Mouse (Mus musculus): Measurements from ENCODE around the gene Cog5.

The Cog5 gene

DNA sequence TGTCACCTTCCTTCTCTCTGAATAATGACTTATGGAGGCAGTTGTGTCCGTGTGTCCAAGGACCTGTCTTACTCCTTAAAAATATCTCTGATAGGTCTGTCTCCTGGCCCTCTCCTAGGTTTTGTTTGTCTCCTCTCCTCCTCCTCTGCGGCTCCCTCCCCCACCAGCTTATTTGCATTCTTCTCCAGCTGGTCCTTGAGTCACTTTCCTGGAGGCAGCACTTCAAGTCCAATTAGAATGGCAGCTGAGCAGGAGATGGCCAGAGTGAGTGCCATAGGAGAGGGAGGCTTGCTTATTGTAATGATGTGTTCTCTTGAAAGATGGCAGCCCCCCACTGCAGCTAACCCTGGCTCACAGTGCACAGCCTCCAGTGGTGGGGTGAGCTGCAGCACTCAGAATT, 241.2 kb downstream of the Cog5 start:
- no peak for DNase-seq

GRCm38 (mm10) chr12:31896295-31896694, 241.6 kb downstream of the Cog5 start:
- no peak for DNase-seq

DNA sequence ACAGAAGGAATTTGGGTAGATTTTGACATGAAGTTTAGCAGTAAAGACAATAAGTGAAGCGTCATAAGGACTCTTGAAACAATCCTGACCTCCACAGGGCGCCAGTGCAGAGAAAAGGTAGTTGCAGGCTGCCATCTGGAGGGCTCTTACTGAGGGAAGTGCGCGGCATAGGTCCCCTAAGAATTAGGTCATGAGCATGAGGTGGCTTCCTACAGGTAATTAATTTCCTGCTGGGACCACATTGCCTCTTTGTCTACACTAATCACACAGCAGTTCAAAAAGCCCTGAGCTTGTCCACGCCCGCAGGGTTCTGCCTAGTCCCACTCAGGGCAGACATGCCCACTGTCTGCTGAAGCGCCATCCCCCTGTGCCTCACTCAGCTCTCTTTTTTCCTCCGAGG, 242.3 kb downstream of the Cog5 start:
- no peak for DNase-seq

DNA sequence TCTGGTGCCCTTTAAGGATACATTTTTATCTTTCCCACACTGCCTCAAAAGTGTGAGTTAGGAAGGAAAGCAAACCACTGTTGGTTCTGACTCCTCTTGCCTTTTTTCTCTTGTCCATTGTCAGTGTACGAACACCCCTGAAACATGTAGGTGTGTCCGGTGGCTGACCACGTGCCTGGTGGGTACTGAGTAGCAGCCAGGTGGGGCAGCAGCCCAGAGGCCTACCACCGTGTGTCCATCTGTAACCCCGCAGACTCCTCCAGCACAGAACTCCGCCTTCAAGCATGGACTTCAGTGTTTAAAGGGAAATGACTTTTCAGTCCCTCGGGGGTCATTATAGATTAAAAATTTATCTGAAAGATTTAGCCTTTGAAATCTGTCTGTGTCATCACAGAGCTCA, 242.8 kb downstream of the Cog5 start:
- no peak for DNase-seq

DNA sequence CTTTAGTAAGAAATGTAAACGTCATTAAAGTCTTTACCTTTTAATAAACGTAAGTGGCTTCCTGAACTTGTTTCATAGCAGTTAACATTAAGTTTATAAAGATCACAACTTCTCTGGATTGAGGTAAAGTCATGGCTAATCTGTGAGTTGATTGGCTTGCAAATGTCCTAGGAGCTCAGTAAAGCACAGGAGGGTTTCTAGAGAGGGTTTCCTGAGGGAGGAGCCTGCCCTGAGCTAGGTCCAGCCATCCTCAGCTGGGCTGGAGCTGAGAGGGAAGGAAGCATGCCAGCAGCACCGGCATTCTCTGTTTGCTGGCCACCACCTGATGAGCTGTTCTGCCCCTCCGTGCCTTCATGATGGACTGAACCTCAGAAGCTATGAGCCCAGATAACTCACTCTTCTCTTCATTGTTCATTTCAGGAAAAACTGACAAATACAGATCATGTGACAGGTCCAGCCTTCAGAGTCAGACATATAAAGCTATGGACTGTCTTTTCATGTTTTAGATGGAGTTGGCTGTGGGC, 245.8 kb downstream of the Cog5 start:
- DNase-seq, result no peak

GRCm38 (mm10) chr12:31905696-31906551, 251.3 kb downstream of the Cog5 start:
- DNase-seq, result no peak

- no peak for DNase-seq
These were observed 252.8 kb downstream of the Cog5 start for GRCm38 (mm10) chr12:31907436-31907835.

DNA sequence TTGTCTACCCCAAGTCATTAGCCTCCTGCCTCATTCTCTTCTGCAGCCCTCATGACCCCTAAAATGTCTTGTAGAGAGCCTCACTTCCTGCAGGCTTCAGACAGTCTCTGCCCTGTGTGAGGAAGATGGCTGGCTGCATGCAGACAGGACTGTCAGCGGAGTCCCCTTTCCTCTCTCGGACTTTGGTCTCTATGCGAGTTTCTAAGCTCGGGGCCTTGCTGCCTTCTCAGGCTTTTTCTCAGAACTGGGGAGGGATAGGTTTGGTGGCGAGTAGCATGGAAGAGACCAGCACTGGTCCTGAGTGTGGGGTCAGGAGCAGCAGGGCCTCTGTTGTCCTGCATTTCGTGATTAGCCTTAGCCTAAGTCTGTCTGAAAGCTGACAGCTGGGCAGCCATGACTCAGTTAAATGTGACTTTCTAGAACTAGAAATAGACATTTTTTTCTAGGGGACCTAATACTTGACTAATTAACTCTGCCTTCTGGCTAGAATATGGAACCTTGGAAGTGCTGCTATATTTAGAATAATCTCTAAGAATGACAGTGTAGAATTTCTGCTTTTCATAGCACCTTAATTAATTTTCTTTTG, 258.4 kb downstream of the Cog5 start:
- DNase-seq, result peak in 1 of 2 experiments; percentile 19

DNA sequence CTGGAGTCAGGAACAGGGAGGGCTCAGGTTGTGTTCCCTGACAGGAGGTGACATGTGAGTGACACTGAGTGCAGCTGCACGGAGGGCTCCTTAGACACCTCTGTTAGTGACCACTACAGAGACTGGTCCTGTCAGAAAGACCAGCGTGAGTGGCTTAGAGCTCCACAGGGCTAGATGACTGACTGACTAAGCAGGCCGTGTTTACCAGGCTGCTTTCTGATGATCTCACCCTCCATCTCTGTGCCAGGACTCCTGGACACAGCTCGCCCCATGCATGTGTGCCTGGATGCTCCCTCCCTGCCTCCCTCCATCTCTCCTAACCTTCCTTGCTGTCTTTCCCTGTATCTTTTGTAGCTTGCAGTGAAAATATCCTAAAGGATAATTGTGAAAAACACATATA, 258.9 kb downstream of the Cog5 start:
- no peak for DNase-seq

- no peak for DNase-seq
These were observed 262.0 kb downstream of the Cog5 start for GRCm38 (mm10) chr12:31916691-31917090.

GRCm38 (mm10) chr12:31917245-31917644, 262.6 kb downstream of the Cog5 start:
- no peak for DNase-seq

DNA sequence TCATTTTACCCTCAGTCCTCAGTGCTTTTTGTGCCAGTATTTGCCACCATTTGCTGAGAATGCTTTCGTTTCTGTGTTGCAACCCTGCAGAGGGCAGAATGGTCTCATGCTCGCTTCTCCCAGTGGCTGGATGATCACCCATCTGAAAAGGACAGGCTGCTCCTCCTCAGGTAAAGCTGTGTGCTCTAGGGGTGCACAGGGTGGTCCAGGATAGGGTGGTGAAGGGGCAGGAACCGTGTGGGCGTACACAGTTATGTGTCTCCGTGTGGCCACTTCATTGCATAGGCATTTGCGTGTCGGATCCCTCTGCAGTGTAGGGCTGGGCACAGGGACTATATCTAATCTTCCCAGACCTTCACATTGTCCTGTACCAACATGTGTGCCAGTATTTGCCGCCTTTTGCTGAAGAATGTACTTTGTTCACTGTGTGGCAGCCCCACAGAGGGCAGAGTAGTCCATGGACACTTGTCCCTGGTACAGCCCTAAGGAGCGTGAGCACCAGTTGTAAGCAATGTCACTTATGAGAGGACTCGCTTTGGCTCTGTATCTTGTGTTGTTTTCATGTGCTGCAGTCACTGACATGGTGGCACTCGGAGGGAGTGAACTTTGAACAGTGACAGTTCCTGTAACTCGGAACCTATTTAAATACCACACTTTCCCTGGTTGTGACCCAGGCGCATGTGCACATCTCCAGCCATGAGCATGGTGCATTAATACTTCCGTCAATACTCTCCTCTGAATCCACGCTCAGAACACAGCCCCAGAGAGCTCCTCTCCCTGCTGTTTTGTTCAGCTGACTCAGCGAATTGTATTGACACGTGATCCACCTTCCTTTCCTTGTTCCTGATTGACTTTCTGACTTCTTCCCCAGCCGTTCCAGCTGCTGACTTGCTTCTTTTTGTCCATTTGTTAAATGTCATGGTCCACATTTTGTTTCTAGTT, 266.1 kb downstream of the Cog5 start:
- peak; percentile 23 to 33 for DNase-seq

GRCm38 (mm10) chr12:31924135-31924534, 269.5 kb downstream of the Cog5 start:
- no peak for DNase-seq

GRCm38 (mm10) chr12:31925343-31925742, 270.7 kb downstream of the Cog5 start:
- no peak for DNase-seq

DNA sequence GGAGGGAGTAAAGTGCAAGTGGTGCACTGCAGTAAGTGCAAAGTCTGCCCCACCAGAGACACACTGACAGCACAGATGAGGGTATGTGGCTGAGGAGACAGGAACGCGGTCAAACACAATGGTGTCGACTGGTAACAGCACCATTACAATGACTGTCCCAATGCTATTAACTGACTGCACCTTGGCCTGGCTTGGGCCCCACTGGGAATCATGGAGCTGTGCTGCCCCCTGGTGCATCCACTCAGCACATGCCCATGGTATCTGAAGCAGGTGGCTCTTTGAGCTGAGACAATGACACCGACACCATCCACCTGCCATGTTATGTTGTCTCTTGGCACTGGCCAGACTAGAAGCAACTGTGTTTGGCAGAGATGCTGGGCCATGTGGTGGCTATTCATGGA, 272.0 kb downstream of the Cog5 start:
- DNase-seq, result peak; percentile 39 to 59

DNA sequence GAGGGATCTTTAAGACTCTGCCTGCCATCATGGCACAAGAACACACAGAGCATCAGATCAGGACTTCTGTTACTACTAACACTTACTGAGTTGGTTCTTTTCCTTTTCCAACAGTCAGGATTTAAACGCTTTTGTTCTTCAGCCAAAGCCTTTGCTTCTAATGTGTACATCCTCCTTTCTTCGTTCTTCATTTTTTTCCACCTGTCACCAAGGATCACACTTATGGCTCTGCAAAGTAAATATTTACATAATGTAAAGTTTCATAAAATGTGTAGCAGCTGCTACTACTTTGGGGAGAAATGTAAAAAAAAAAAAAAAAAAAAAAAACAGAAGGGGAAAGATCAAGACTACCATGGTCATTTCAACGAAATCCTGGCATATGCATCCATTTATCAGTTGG, 273.8 kb downstream of the Cog5 start:
- DNase-seq, result no peak

- DNase-seq, result no peak
These were observed 277.1 kb downstream of the Cog5 start for GRCm38 (mm10) chr12:31931818-31932217.

DNA sequence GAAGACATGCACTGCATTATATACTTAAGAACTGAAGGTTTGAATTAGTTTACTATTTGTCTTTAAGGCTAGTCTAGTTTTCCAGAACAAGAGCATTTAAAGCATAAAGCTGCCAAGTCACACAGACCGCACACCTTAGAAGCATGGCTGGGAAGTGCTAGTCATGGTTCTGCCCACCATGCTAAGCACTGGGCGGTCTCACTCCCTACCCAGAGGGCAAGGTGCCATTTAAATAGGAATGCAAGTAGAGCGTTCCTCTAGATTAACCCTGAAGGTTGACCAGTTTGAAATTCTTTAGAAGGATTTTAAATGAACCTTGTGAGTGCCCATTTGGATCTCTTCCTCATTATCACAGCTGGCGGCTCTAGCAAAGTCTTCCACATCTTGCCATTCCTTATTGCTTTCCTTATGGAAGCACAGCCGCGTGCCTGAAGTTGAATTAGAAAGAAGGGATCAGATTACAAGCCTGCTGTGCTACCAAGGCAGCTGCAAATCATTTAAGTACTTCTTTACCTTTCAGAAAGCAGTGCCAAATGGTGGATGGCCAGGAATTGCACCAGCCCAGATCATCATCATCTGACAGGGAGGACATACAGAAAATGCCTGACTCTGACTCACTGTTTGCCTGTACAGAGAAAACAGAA, 282.1 kb downstream of the Cog5 start:
- no peak for DNase-seq

DNA sequence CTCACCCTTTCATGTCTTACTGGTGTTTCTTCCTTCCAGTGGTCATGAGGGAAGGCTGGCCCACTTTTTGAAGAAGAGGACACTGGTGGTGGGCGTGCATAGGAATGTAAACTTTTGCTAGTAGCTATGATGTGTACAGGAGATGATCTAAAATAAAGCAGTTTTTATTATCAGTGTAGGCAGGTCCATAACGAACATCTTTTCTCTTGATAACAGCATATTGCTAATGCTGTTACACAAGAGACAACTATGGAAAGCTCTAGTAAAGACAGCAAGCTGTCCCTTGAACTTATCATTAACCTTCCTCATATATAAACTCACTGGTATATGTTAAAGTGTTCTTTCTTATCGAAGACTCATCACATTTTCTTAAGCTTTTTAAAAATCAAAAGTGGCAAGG, 282.9 kb downstream of the Cog5 start:
- DNase-seq, result no peak

DNA sequence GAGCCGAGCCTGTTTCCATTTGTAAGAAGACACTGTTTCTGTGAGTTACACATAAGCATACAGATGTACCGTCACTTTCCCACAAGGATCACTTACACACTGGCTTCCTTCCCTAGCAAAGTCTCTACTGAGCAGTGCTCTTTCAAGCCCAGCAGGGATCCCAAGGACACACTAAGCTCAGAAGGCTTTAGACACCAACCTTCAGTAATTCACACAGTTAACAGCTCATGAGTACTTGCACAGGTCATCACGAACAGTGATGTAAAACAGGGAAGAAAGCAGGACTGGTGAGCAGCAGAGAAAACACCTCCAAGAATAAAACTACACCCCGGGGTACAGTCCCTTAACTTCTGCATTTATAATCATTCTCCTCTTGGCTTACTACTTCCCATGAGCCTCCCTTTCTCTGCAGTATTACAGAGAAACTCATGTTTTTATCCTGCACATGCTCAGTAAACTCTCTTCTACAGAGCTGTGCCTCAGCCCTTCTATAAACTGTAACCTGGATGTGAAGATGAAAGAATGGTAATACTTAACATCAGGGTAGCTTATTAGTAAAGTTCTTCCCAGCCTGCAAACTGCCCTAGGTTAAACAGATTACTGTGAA, 283.8 kb downstream of the Cog5 start:
- DNase-seq, result no peak

- no peak for DNase-seq
These were observed 284.4 kb downstream of the Cog5 start for GRCm38 (mm10) chr12:31939026-31939425.

DNA sequence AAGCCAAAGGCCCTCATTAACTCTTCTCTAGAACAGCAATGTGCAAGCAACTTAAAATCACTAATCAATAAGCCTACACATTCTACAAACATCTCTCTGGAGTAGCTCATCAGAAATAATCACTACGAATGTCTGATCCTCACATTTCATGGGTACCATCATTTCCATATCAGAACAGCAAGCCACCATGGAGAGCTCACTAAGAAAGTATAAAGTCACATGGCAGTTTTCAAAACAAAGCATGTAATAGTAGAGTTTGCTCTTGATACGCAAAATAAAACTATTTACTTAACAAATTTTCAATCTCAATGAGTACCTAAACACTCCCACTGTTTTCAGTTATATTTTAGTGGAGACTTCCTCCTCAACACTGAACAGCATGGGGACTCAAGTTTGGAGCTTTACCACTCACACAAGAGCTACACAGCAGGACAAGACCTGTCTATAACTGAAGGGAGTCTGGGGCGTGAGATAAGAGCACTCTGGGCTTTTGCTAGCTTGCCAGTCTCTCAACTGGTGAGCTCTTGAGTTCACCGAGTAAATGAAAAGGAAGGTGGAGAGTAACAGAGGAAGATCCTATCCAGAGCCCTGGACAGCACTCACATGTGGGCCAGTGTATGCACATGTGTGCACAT, 288.5 kb downstream of the Cog5 start:
- DNase-seq, result no peak

Measured in kidney, adult 8-10 months (tissue).